Comparison of ENCODE assay signal across 8 mouse cellular contexts in the genomic region with DNA sequence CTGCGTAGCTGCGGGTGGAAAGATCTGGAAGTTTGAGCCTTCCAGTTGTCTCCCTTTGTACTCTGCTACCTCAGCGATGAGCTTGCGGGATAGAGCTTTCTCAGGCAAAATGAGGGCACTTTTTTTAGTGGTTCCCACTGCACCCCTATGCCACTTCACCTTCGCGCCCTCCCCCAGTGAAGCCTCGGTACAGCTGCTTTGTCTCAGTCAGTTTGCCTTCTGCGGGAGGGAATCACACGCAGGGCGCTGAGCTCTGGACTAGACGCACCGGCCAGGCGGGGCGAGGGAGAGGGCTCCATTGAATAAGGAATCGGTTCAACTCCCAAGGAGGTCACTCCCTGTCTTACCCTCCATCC. TPM values are rescaled to one million over a fixed set of nuclear protein-coding genes. Genes with fewer than 3 reads are reported as not detected.
DNase-seq lines count a peak whose midpoint lies in the region; ATAC-seq and TF ChIP-seq lines count a peak whose summit lies in the region.

No protein-coding gene starts in this region.

- no peak for DNase-seq in frontal cortex, postnatal 14 days (ENCODE audit: low spot score in 2 of 2)
- peak; percentile 45 to 47 for DNase-seq in right cerebral cortex, postnatal 10 days (ENCODE audit: low spot score in 2 of 2)
- no peak for DNase-seq in right cerebral cortex, adult 2 months (ENCODE audit: low spot score in 2 of 2)
- no peak for DNase-seq in stomach, postnatal 0 days (ENCODE audit: low spot score)
- DNase-seq in spleen, postnatal 36 days (ENCODE audit: low spot score in 2 of 2): no peak
- DNase-seq in thymus, postnatal 10 days (ENCODE audit: low spot score in 2 of 2): no peak

- TF ChIP-seq EP300 in stomach, postnatal 0 days (optimal IDR thresholded peaks at IDR 0.05): no peak

- no peak overlapping the region for H3K27ac ChIP-seq in limb, embryonic 12.5 days
- no peak overlapping the region for H3K27ac ChIP-seq in stomach, postnatal 0 days (replicated peaks)

- 1% methylated on average over 15 of the region's 15 CpGs for WGBS in limb, embryonic 12.5 days
- WGBS in stomach, postnatal 0 days: 3% methylated on average over 15 of the region's 15 CpGs

- H3K4me3 ChIP-seq in limb, embryonic 12.5 days (replicated peaks): peak overlapping the region; percentile 44
- peak overlapping the region; percentile 35 for H3K4me3 ChIP-seq in stomach, postnatal 0 days (ENCODE audit: low read depth, low read length)

- H3K9me3 ChIP-seq in limb, embryonic 12.5 days: no peaks in the 10 kb centered on the region; the same call in 1 of the 2 replicates
- no peaks in the 10 kb centered on the region for H3K9me3 ChIP-seq in stomach, postnatal 0 days (ENCODE audit: control insufficient read depth, low read length)

- TF ChIP-seq CTCF in stomach, postnatal 0 days (IDR thresholded peaks at IDR 0.05; ENCODE audit: low read depth): no peak

- H3K36me3 ChIP-seq in limb, embryonic 12.5 days: no peaks in the 10 kb centered on the region
- no peaks in the 10 kb centered on the region for H3K36me3 ChIP-seq in stomach, postnatal 0 days (ENCODE audit: control insufficient read depth, insufficient read depth, low read length)

- peaks cover 10% of the 10 kb centered on the region; the same call in 1 of the 2 replicates for H3K4me1 ChIP-seq in limb, embryonic 12.5 days (replicated peaks)
- no peaks in the 10 kb centered on the region for H3K4me1 ChIP-seq in stomach, postnatal 0 days (replicated peaks; ENCODE audit: control insufficient read depth, insufficient read depth)

- H3K4me2 ChIP-seq in limb, embryonic 12.5 days: peak overlapping the region; percentile 81
- peak overlapping the region; percentile 62 for H3K4me2 ChIP-seq in stomach, postnatal 0 days (replicated peaks; ENCODE audit: low read depth)

- ATAC-seq in frontal cortex, adult (ENCODE audit: low TSS enrichment): peak; percentile 56
- 0 out of 2 replicates have a peak, but pooled peaks have one; percentile 31 for ATAC-seq in limb, embryonic 12.5 days (ENCODE audit: insufficient number of reproducible peaks, insufficient read depth, low FRiP score, low TSS enrichment, low read depth)
- no peak for ATAC-seq in stomach, postnatal 0 days (ENCODE audit: low FRiP score, low TSS enrichment)

- 0 out of 2 replicates have a peak overlapping the region, but pooled peaks have one; percentile 34 for H3K9ac ChIP-seq in limb, embryonic 12.5 days (replicated peaks)
- H3K9ac ChIP-seq in stomach, postnatal 0 days (ENCODE audit: low read length): no peak overlapping the region

- H3K27me3 ChIP-seq in limb, embryonic 12.5 days: peaks cover 27% of the 10 kb centered on the region
- H3K27me3 ChIP-seq in stomach, postnatal 0 days (ENCODE audit: control insufficient read depth, insufficient read depth, low read length): peaks cover 9% of the 10 kb centered on the region; the same call in 1 of the 2 replicates

RNA-seq across cellular contexts. Expression of a gene that starts 0.7 kb away (rescaled TPM):
- 0.38 and 0.91 TPM in 2 replicates for polyA plus RNA-seq in limb, embryonic 12.5 days (2016; fragmentation: Nextera tagmentation; extraction: Ambion mirVana)
- polyA plus RNA-seq in stomach, postnatal 0 days (2015; fragmentation: Nextera tagmentation; extraction: Ambion mirVana): 2.1 and 2.4 TPM in 2 replicates

Comparison
In these comparisons a context has a peak if more than half of its experiments do, and no peak if none do; other contexts are left out.
1. DNase-seq: peak in right cerebral cortex, postnatal 10 days (2 of 2); none in frontal cortex, postnatal 14 days (0 of 2), right cerebral cortex, adult 2 months (0 of 2), stomach, postnatal 0 days (single experiment), spleen, postnatal 36 days (0 of 2) and thymus, postnatal 10 days (0 of 2).